Mouse (Mus musculus) ES-E14 (cell line): ENCODE measurements around the gene Pnpla2. TPM values are rescaled to one million over a fixed set of nuclear protein-coding genes. Genes with fewer than 3 reads are reported as not detected.
A peak's percentile ranks its signal among the peaks of the same experiment; 100 is the strongest.

Source experiments
- DNase-seq: peaks from one replicate; pipeline ENCODE4 v3.0.0-alpha.2; 2013; ENCODE audit warnings: low read depth, low spot score
- H3K27ac ChIP-seq: 2 replicates; pipeline ENCODE4 v1.5.1; 2012; ENCODE audit warnings: low read depth, mild to moderate bottlenecking, low read length, moderate library complexity, mixed read lengths; ENCODE audit not compliant: poor library complexity, insufficient read depth, severe bottlenecking
- H3K36me3 ChIP-seq: 2 replicates; pipeline ENCODE4 v1.6.1; 2012; ENCODE audit warnings: mild to moderate bottlenecking, low read length, moderate library complexity, mixed read lengths; ENCODE audit not compliant: control insufficient read depth, poor library complexity, insufficient read depth, severe bottlenecking
- H3K4me1 ChIP-seq, 2 experiments: fragments of 150-350 bp in 1 of 2; sonication (generic) in 1 of 2; 2 replicates each; pipeline ENCODE4 v1.6.1; 2012; ENCODE audit warnings: low read length in 2 of 2, mild to moderate bottlenecking in 1 of 2, mixed read lengths in 1 of 2; ENCODE audit not compliant: control insufficient read depth in 2 of 2, insufficient read depth in 2 of 2, poor library complexity in 1 of 2
- H3K4me3 ChIP-seq, 2 experiments: fragments of 150-350 bp in 1 of 2; sonication (generic) in 1 of 2; 2 replicates each; pipeline ENCODE4 v1.5.1; 2012; ENCODE audit warnings: low read length in 2 of 2, low read depth in 1 of 2, mild to moderate bottlenecking in 1 of 2, mixed read lengths in 1 of 2; ENCODE audit not compliant: insufficient read depth in 1 of 2, poor library complexity in 1 of 2, severe bottlenecking in 1 of 2
- H3K9ac ChIP-seq: 2 replicates; pipeline ENCODE4 v1.6.1; 2012; ENCODE audit warnings: low read depth, mild to moderate bottlenecking, low read length, mixed read lengths; ENCODE audit not compliant: poor library complexity, insufficient read depth, severe bottlenecking
- H3K9me3 ChIP-seq: fragments of 150-350 bp; sonication (generic); 2 replicates; pipeline ENCODE4 v1.6.1; 2012; ENCODE audit warnings: low read depth, mild to moderate bottlenecking, low read length; ENCODE audit not compliant: control insufficient read depth, insufficient read depth
- CHD2 ChIP-seq: IDR thresholded peaks from 2 replicates; pipeline ENCODE4 v1.6.1; 2014; ENCODE audit warnings: mild to moderate bottlenecking, low read depth, low read length, inconsistent platforms
- HCFC1 ChIP-seq: IDR thresholded peaks from 2 replicates; pipeline ENCODE4 v1.6.1; 2012; ENCODE audit warnings: low read length, inconsistent platforms, borderline replicate concordance; ENCODE audit not compliant: insufficient read depth
- MAFK ChIP-seq: IDR thresholded peaks from 2 replicates; pipeline ENCODE4 v1.6.1; 2014; ENCODE audit warnings: mild to moderate bottlenecking, low read depth, low read length, inconsistent platforms; ENCODE audit not compliant: insufficient read depth
- ZC3H11A ChIP-seq: IDR thresholded peaks from 2 replicates; pipeline ENCODE4 v1.6.1; 2012; ENCODE audit warnings: low read depth, mild to moderate bottlenecking, inconsistent platforms, low read length, borderline replicate concordance
- ZNF384 ChIP-seq: IDR thresholded peaks from 2 replicates; pipeline ENCODE4 v1.6.1; 2012; ENCODE audit warnings: low read depth, low read length, inconsistent platforms
- in situ Hi-C, 2 experiments: fragments of 600-800 bp; cut with MboI; formaldehyde crosslinking; loops; one replicate each; pipeline ENCODE4 v1.15.1; 2025; ENCODE audit warnings: low sequenced_read_pairs in 2 of 2, inconsistent platforms in 1 of 2; ENCODE audit not compliant: unreplicated experiment in 2 of 2
- total RNA-seq: library from RNA; depleted of rRNA; stranded (reverse); fragments of 300-350 nt; gene quantifications from 2 replicates; pipeline ENCODE4 v1.2.3, GENCODE M21; 2012

The Pnpla2 gene
- total RNA-seq, 1 experiment = 12.7 TPM

DNA sequence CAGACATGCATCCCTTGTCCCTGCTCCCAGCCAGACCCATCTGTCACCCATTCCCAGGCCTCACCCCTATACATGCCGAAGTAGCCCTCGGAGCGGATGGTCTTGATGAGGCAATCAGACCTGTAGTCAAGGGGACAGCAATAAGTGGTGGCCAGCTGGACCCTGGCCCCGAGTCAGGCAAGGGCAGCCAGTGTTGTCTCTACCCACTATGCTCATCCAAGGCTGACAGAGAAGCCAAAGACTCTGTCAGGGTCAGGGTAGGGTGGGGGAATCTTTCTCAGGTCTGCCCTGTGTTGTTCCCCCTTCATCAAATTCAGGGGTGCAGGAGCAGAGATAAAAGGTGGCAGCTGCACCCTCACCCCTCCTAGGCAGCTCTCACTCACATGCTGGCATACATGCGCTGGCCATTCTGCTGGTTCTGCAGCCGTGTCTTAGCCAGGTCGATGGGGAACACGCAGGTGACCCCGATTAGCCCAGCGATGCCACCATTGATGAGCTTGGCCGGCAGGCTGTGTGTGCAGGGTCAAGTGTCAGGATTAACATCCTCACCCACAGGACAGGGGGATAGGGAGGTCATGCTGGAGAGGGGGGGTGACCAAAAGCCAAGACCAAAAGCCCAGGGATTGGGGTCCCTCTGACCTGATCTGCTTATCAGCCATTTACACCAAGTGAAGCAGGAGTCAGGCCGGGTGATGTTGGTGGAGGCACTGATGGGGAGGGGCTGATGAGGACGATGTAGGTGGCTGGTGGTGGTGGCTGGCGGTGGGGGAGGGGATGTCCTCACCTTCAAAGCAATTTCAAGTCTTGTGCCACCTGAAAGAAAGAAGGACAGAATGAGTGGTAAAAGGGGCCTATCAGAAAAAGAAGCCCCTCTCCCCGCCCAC is 21.2 kb upstream of the Pnpla2 start:
- Histone ChIP-seq H3K9me3 (no peaks in the 10 kb centered on the region), H3K4me1 (peaks cover 4 to 29% of the 10 kb centered on the region in 2 experiments; a peak in 3 of 4 replicates), H3K36me3 (peaks cover 28% of the 10 kb centered on the region), H3K27ac (no peak overlapping the region), H3K9ac (peak overlapping the region; percentile 45; the same call in 1 of the 2 replicates), H3K4me3 (peak overlapping the region; percentile 19 to 63; a peak in 2 of 4 replicates)
- in situ Hi-C loops = no loop called here
- no peak for TF ChIP-seq ZC3H11A
- no peak for TF ChIP-seq ZNF384
- TF ChIP-seq MAFK = no peak
- no peak for DNase-seq

DNA sequence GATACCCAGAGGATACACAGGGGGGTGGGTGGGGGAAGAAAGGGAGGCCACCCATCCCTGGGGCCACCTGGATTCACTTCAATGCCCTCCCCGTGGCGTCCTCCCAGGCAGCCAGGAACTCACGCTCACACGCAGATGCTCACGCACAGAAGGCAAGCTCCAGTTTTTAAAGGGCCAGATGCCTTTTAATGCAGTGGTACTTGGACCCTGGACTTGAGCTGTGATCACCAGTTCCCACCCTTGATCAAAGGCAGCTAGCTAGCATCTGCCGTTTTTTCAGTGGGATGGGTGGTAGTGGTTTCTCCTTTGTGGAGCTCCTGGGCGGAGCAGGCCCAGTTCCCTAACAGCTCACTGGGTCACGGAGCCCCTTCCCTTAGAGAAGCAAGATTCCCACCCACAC is 20.5 kb upstream of the Pnpla2 start:
- H3K4me3 ChIP-seq = peak overlapping the region; percentile 58 to 63; a peak in 3 of 4 replicates
- no peak for DNase-seq
- TF ChIP-seq ZNF384 = no peak
- TF ChIP-seq MAFK = no peak
- no peak for TF ChIP-seq ZC3H11A
- TF ChIP-seq CHD2 = no peak
- no peak for TF ChIP-seq HCFC1

DNA sequence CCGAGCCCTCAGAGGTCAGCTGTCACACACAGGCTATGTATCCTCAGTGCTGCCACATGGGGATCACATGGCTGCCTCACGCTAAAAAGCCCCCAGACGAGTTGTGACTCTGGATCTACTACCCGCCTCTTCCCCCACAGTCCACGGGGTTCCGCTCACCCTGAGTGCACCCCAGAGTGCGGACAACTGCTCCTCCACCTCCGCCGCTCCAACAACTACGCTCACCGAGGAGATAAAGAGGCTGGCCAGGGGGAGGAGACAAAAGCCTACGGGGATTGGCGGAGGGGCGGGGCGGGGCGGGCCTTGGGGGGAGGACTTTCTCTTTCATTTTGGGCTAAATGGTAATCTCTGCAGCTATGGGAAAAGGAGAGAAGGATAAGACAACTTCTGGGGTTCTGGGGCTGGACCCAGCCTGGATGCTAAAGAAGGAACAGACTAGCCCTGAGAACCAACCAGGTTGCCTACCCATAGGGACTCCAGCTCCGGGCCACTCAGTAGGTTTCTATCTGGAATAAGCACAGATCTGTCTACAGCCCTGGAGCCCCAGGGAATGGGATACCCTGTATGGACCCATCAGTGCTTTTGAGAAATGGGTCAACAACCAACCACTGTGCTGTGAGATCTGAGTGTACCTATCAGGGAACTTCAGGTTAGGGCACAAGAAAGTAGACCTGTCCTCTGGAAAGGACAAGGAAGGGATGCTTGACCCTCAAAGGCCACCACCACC is 19.7 kb upstream of the Pnpla2 start:
- Histone ChIP-seq H3K4me1 (peaks cover 4 to 24% of the 10 kb centered on the region in 2 experiments; a peak in 3 of 4 replicates), H3K36me3 (peaks cover 42% of the 10 kb centered on the region), H3K9me3 (no peaks in the 10 kb centered on the region), H3K9ac (peak overlapping the region; percentile 57), H3K4me3 (peak overlapping the region; percentile 58 to 63), H3K27ac (no peak overlapping the region)
- no peak for DNase-seq
- TF ChIP-seq ZNF384 (no peak), MAFK (no peak), HCFC1 (no peak), CHD2 (no peak), ZC3H11A (no peak)
- in situ Hi-C loops = no loop called here

More for the DNA sequence above, 20.5 kb upstream of the Pnpla2 start:
- peaks cover 35% of the 10 kb centered on the region for H3K36me3 ChIP-seq
- H3K4me1 ChIP-seq = peaks cover 4 to 26% of the 10 kb centered on the region in 2 experiments; a peak in 3 of 4 replicates
- peak overlapping the region; percentile 57 for H3K9ac ChIP-seq
- no peak overlapping the region for H3K27ac ChIP-seq
- no peaks in the 10 kb centered on the region for H3K9me3 ChIP-seq
- in situ Hi-C loops = no loop called here

DNA sequence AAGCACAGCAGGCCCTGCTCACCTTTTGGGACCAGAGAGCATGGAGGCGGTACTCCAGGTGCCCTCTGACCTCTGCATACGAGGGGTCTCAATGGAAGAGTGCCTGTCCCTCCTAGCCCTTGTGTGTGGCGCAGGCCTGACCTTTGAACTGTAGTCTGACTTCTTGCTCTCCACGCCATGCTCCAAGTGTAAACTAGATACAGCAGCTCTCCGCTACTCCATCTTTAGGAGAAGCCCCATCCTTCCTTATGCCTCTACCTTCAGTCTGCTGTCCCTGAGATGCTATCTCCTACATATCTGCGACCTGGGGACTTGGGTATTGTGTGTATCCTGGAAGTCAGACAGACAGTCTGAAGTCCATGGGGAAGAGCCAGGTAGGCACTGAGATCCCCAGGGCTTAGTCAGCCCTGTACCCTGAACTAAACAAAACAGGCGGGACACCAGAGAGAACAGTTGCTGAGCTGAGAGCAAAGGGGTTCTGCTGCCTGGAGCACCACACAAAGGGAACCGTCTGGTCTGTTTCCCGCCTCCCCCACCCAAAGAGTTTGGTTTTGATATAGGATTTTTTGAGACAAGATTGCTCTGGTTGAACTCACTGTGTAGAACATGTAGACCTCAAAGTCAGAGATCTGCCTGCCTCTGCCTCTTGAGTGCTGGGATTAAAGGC is 19.0 kb upstream of the Pnpla2 start:
- peaks cover 4 to 26% of the 10 kb centered on the region in 2 experiments; a peak in 3 of 4 replicates for H3K4me1 ChIP-seq
- TF ChIP-seq ZNF384 (no peak), CHD2 (no peak), ZC3H11A (no peak), MAFK (no peak), HCFC1 (no peak)
- H3K36me3 ChIP-seq = peaks cover 48% of the 10 kb centered on the region
- no peak overlapping the region for H3K27ac ChIP-seq
- no peak overlapping the region for H3K4me3 ChIP-seq
- in situ Hi-C loops = no loop called here
- DNase-seq = no peak
- no peak overlapping the region for H3K9ac ChIP-seq
- no peaks in the 10 kb centered on the region for H3K9me3 ChIP-seq
